Mouse (Mus musculus) c-Kit-positive CD71-negative TER-119-negative erythroid progenitor cells, embryonic 14.5 days (primary cell): Measurements from ENCODE around the gene Cxcl12.

Experiments used
- DNase-seq: peaks from one replicate; pipeline ENCODE4 v3.0.0-alpha.2; 2013; ENCODE audit warnings: low read depth

The Cxcl12 gene

DNA sequence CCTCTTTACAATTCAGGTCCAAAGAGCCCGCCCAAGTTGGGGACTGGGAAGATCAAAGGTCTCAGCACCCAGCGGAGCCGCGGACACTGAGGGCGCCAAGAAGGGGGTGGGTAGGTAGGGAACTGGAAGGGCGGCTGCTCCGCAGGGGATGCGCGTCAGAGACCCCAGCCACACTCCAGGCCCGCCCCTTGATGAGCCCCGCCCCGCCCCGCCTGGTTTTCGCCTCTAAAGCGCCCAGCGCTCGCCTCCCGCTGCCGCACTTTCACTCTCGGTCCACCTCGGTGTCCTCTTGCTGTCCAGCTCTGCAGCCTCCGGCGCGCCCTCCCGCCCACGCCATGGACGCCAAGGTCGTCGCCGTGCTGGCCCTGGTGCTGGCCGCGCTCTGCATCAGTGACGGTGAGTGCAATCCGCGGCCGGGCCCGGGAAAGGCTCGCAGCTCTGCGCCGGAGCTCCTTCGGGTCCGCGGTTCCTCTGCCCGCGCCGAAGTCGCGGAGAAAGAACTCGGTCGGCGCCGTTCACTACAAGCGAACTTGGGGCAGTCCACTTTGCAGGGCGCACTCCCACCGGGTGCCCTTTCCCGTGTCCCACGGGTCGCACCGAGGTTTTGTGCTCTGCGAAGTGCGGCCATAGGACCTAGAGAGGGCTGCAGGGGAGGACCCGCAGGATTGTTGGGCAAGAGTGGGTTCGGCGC, at the start of gene Cxcl12:
Gene Cxcl12, plus strand, starts transcription at position 215 of the 691 bp plus-strand sequence.
- DNase-seq, result no peak

DNA sequence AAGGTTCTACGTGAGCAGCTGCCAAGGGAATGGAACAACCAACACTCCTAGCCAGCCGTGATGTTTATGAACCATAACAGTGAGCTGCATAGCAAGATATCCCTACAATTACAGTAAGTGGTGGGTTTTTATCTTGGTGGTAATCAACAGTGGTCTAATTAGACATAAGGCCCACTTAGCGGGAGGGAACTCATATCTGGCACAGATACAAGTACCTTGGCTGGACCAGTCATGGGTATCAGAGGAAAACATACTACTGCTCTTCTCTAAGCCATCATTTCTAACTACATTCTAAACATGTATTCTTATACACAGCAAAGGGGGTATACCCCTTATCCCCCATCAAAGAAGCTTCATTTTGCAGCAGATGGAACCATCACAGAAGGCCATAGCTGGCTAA, 46.3 kb upstream of the Cxcl12 start:
- DNase-seq, result no peak

DNA sequence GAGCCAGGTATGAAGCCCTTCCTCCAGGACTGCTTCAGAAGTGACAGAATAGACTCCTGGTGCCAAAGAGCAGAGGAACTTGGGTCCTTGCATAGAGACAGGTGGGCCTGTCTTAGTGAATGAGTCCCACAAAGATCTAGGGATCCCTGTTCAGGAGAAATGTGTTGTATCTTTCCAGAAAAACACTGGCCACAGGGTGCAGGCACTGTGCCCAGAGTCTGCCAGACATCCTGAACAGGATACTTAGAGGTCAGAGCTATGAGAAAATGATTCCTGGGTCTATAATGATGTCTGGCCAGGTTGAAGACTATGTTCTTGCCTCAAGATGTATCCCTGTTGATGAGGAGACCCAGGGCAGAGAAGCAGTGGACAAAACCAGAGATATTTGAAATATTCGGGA, 42.0 kb upstream of the Cxcl12 start:
- no peak for DNase-seq

DNA sequence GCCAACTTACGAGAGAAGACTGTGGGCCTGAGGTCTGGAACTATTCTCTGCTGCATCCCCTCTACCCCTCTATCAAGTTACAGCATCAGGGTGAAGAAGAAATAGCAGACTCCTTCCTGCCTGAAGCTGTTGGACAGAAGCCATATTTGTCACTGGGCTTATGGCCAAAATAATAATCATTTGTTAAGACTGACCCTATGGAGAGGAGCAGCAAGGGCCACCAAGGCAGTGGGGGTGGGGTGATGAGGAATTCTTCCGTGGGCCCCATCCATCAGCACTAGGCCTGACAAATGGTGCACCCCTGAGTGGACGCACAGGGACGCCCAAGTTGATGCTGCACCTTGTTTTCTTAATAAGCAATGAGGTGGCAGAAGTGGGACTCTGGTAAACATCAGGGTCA, 38.9 kb upstream of the Cxcl12 start:
- no peak for DNase-seq

DNA sequence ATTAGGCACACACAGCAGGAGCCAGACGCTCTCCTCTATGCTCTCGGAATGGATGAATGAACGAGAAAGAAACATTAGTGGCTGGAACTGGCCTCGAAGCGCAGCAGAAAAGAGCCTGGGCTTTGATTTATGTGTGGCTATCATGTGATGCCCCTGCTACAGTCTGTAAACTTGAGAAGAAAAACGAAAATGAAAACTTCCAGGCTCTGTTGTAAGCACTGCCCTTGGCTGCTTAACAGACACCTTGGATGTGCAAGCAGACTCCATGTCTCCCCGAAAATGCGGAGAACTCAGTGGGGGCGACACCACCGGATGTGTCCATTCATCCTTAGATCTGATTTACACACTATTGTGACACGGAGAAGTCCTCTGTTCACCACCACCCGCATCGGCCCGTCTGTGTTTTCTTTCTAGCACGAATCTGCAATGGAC, 37.6 kb upstream of the Cxcl12 start:
- DNase-seq, result no peak

DNA sequence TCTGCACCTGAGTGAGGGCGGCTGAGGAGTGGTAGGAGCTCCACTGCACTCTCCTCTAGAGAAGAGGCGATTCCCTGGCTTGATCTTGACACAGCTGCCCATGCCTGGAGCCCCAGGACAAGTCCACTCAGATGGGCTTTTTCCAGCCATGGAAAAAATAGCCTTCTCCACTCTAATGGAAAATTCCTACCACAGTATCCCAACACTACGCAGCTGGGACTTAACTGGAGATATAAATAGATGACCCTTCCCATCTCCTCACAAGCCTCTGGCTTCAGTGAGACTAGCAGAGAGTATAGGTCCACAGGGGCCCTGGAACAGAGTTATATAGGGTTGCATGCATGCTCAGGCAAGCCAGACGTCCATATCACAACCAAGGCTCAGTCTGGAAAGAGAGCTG, 33.8 kb upstream of the Cxcl12 start:
- no peak for DNase-seq

DNA sequence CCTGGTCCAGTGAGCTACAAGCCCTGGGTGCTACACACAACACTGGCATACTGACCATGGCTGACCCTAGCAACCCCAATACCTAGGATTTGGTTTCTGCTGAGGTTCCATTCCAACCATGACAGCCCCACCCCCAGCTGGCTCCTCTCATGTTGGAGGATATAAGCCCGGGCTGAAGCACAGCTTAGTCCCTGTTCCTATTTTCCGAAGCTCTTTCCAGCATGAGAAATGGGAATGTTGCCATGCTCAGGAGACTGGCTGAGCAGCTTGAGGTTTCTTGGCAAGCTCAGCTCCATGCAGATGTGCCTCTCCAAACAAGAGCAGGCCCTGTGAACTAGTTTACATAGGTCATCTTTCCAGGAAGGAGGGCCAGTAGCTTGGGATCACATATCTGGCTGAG, 30.6 kb upstream of the Cxcl12 start:
- DNase-seq, result no peak

DNA sequence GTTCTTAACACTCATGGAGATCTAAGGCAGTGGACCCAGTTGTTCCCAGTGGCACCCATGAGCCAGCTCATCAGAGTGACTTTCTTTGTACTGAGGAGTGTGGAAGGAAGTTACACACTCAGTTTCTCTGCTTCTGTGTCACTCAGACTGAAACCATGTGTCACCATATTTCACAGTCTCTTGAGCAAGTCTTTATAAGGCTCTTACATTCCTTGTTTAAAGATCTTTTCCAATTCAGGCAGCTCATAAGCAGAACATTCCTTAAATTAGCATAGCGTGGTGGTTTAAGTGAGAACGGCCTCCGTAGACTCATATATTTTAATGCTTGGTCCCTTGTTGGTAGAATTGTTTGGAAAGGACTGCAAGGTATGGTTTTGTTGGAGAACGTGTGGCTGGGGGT, 27.4 kb upstream of the Cxcl12 start:
- DNase-seq, result no peak

DNA sequence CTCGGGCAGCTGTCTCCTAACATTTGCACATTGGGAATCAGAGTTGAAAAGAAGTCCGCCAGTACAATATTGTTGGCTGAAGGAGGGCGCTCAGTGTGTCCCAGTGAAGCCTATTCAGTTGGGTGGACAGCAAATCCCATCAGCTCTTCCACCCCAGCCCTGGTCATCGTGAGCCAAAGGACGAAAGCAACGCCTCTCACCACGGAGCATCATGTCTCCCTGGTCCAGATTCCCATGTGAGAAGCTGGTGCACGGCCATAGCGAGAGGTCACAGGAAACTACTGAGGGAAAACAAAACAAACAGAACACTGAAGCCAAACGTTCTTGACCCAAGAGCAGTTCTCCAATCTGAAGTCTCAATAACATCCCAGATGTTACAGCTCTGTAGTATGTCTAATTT, 21.4 kb upstream of the Cxcl12 start:
- DNase-seq, result no peak

DNA sequence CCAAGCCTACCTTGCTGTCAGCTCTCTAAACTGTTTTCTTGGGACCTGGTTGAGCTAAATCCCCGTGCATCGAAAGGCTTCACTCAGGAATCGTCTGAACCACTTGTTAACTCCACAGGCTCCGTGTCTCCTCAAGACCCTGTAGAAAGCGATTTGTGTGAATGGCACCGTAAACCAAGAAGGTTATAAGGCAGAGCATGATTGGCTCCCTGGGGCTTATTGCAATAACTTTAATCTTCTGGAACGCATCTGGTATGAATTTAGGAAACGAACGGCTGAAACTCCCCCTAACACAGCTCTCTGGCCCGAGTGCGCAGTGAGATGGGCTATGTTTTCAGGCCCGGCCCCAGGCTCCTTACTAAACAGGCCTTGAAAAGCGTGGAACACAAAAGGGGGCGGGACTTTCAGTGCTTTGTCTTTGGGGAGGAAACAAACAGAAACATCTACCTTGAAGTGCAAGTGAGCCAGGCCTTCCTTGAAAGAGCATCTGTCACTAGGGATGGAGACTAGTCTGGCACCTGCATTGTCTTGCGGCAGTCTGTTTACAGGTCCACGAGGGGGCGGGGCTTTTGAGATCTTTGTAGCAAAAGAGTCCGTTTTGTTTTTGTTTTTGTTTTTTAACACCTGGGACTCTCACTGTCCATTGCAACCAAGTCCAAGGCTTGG, 16.7 kb upstream of the Cxcl12 start:
- DNase-seq, result no peak

DNA sequence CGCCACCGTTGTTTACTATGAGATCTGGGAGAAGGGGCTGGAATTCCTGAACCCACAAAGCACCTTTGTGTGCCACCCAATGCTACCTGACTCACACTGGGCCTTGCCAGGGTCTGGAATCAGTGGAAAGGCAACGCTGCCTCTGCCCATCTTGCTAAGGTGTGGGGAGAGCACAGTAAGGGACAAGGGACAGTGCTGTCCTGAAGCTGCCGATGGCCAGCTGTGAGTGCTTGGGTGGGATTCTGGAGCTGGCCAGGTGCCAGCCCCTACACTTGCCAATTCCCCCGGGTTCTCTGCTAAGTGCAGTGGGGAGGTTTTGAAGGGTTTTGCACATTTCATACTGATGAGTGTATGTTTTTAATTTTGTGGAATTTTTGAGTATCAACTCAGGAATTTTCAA, 15.3 kb upstream of the Cxcl12 start:
- no peak for DNase-seq

DNA sequence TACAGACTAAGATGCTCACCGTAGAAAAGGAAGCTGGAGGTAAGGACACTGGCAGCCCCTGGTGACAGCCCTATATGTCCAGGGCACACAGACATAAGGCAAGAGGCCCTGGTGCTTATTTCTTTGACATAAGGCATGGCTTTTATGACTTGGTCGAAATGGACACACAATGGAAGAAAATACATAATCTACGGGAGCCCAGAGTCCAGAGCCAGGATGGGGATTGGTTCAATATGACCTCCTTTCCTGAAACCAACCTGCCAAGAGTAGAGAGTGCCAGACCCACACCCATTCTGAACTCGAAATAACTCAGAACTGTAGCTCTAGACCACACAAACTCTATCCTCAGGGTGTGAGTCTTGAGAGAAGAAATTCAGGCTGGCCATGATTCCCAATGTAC, 11.5 kb upstream of the Cxcl12 start:
- no peak for DNase-seq

DNA sequence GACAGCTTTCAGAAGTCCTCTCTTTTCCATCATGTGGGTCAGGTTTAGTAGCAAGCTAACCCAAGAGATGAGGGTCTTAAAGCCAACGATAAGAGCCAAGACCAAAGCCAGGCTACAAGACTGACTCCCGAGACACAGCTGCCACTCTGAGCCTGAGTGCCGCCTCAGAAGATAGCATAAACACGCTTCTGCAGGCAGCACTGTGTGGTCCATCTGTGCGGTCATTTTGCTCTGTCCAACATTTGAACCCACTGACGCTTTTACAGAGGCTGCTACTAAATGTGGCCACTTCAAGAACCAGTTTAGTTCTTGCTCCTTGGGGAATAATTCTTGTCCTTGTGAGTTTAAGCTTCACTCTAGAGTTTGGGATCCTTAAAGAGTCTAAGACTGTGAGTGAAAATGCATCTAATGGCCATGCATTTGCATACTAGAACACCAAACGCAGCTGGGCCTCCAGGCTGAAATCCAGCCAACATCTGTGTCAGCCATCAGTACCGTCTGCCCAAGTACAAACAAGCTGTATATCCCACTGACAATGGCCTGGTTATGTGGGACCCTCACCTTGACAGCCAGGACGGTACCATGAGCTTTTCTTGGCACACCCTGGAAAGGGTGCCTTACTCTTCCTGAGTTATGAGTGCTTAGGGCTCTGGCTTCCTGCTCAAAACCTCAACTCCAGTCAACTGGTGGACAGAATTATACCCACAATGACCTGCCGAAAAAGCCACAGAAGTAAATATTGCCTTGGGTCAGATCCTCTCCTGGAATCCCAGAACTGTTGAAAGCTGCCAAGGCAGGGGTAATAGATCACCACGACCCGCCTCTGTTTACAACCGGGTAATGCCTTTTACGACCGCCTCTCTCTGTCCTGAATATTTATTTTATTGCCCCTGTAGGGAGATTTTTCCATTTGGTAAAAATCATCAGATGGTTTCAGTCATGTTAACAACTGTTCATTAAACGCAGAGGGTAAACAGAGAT, 8.3 kb upstream of the Cxcl12 start:
- no peak for DNase-seq

DNA sequence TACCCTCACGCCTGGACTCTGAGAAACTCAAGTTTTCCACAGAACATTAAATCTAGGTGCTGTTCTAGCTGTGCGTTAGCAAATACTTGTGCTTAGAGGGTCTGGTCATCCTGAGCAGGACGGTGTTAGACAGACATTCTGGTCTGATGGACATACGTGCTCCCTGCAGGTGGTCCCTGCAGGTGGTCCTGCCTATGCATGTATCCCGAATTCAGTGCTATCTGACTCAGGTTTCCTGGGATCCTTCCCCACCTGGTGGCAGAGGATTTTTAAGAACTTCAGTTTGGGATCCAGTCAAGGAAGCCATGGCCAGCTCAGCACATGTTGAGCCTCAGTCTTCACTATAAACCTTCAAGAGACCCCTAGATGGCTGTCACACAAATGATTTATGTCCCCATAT, 4.8 kb upstream of the Cxcl12 start:
- no peak for DNase-seq

DNA sequence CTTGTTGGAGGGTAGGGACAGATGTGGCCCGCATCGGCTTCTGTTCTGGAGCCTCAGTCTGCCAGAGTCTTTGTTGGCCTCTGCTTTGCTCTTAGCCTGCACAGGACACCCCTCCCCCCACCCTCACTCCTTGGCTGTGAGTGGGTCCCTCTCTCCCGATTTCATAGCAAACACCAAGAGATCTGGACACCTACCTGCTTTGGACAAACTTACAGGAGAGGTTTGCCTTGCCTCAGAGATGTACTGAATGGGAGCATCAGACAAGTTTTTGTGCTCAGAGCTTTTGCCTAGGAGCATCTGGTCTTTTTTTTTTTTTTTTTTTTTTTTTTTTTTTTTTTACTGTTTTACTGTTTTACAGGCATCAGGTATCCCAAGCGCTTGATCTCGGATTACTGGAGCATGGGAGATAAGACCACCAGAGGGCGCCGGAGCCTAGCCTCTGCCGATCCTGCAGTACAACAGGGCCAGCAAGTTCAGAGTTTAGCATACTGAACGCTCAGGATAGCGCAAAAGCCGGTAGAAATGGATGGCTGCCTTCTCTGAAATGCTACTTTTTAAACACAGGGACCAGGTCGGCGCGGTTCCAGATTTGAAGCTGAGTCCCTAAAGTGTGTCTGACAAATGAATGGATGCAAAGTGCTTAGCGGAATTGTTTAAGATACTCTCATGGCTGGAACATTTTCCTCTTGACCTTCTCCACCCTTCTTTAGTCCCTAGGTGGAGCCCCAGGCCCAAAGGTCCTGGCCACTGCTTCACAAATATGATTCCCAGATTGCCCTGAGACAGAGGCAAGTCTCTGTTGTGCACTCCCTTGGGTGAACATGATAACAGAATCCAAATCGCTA, 1.5 kb upstream of the Cxcl12 start:
- DNase-seq, result peak; percentile 48

DNA sequence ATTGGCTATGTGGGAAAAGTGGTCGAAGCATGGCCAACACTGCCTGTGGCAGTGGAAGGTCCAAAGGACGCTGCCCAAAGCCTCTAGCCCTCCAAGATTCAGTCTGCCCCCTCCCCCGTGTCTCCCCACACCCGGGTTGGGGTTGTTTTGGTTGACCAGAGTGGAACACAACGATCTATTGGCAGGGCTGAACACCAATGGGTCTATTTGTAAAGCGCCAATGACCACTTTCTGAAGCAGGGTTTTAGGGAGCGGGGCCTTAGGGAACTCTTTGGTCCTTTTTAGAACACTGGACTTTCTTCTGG, 957 bp upstream of the Cxcl12 start:
- no peak for DNase-seq

DNA sequence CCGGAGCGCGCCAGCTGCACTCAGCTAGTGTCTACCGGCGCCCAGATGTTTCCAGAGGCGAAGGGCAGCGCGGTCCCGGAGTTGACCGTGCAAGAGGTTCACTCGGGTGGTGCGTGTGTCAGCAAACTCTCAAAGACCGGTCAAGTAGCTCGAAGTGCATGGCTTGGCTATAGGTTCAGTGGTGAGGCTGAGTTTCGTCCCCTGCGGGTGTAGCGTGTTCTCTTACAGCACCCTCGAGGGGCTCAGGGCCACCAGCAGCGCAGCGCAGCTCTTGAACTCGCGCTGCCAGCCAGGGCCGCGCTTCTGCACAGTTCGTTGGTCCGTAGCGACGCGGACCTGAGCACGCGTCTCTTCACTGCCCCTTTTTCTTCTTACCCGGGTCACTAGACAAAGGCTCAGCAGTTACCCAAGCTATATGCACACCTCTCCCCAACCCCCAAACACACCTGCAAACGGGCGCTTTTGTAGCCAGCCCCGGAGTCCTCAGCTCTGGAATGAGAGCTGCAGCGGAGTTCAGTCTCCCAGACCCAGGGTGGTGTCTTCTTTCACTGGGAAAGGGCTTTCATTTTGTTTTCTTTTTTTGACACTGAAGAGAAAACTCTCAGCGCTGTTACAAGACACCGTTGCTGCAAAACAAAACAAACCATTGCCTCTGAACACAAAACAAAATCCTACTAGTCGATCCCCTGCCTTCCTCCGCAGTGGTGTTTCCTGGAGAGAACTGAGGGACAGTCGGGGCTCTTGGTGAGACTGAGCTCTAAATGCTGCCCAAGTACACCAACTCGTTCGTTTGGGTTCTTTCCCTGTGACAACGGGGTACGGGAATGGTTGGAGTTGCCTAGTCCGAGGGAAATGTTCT, 945 bp downstream of the Cxcl12 start:
- no peak for DNase-seq

DNA sequence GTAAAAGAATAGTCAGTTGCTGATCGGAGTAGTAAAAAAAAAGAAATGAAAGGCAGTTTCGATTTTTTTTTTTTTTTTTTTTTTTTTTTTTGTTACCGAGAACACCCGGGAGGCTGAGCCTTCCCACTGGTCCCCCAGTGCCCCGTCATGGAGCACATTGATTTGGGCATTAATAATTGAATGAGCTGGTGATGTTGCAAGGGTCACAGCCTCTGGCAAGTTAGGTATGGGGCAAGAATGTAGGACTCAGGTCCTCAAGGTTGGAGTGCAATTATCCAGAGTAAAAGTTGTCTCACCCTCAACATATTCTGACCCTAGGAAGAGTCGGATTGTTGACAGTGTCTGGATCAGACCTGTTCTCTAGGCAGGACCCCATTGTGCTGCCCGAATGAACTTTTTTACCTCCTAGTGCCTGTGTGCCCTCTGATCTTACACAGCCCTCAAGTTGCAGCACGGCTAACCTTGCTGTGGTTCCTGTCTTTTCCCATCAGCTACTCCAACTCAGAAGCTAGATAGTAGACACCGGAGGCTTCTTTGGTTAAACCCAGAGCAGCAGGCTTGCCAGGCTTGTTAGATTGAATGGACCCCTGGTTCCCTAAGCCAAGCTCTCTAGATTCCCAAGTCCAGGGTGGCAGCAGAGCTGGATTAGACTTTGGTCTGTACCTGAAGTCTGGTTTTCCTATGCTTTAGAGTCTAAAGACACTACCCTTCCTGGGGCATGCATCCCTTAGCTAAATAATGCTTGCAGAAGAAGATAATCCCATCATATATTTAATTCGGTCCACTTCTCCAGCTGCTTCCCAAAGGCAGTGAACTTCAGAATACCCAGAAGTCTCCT, 1.8 kb downstream of the Cxcl12 start:
- DNase-seq, result no peak

DNA sequence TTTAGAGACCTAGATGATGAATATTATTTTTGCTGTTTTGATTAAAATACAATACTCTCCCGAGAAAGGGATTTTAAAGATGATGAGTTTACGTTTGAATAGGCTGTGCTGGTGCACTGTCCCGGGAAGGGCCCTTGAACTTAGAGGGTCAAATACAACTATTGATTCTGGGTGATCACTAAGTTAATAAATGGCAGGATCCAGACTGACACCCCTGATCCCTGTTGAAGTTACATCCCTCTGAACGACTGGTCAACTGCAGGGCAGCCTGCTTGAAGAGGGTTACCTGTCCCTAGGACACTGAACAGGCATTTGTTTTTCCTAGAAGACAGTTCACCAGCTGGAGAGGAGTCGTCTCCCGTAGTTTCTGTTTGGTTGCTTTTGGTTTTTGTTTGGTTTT, 4.0 kb downstream of the Cxcl12 start:
- no peak for DNase-seq

DNA sequence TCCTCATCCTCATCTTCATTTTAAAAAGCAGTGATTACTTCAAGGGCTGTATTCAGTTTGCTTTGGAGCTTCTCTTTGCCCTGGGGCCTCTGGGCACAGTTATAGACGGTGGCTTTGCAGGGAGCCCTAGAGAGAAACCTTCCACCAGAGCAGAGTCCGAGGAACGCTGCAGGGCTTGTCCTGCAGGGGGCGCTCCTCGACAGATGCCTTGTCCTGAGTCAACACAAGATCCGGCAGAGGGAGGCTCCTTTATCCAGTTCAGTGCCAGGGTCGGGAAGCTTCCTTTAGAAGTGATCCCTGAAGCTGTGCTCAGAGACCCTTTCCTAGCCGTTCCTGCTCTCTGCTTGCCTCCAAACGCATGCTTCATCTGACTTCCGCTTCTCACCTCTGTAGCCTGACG, 5.5 kb downstream of the Cxcl12 start:
- peak; percentile 26 for DNase-seq
